Mouse (Mus musculus) liver, postnatal 0 days (tissue): ENCODE measurements around the gene Cblc.

Experiments
- CTCF ChIP-seq: sonication (generic); IDR thresholded peaks from 2 replicates; pipeline ENCODE4 v1.5.1; 2016; ENCODE audit warnings: antibody characterized with exemption, low read depth
- EP300 ChIP-seq: IDR thresholded peaks from 2 replicates; pipeline ENCODE4 v1.6.1; 2016; ENCODE audit warnings: antibody characterized with exemption, low read depth, mild to moderate bottlenecking

GRCm38 (mm10) chr7:19751070-19751383 lies 45.6 kb downstream of the Cblc start:
- no peak for TF ChIP-seq CTCF
- TF ChIP-seq EP300: no peak
